Mouse (Mus musculus) cortical plate, adult 2 months (tissue): ENCODE results near the gene Ttc9.

Experiments
- CTCF ChIP-seq: fragments of 200-500 bp; IDR thresholded peaks from 2 replicates; pipeline ENCODE4 v1.5.1; 2011; ENCODE audit warnings: mild to moderate bottlenecking, control low read depth, low read length; ENCODE audit not compliant: insufficient read depth; ENCODE audit errors: extremely low read depth
- POLR2A ChIP-seq: fragments of 200-500 bp; IDR thresholded peaks from 2 replicates; pipeline ENCODE4 v1.6.1; 2011; ENCODE audit warnings: mild to moderate bottlenecking, low read length, control low read depth; ENCODE audit not compliant: insufficient read depth; ENCODE audit errors: extremely low read depth

- TF ChIP-seq CTCF (no peak), POLR2A (no peak)
Measured at GRCm38 (mm10) chr12:81626226-81626861, 4.7 kb upstream of the Ttc9 start.
